Mouse (Mus musculus): ENCODE measurements around the gene Tmem163. TPM values are rescaled to one million over a fixed set of nuclear protein-coding genes. Genes with fewer than 3 reads are reported as not detected.

Tmem163 gene
- total and polyA plus RNA-seq, 2 experiments from 2014 or later = 16.6 to 17.3 TPM

DNA sequence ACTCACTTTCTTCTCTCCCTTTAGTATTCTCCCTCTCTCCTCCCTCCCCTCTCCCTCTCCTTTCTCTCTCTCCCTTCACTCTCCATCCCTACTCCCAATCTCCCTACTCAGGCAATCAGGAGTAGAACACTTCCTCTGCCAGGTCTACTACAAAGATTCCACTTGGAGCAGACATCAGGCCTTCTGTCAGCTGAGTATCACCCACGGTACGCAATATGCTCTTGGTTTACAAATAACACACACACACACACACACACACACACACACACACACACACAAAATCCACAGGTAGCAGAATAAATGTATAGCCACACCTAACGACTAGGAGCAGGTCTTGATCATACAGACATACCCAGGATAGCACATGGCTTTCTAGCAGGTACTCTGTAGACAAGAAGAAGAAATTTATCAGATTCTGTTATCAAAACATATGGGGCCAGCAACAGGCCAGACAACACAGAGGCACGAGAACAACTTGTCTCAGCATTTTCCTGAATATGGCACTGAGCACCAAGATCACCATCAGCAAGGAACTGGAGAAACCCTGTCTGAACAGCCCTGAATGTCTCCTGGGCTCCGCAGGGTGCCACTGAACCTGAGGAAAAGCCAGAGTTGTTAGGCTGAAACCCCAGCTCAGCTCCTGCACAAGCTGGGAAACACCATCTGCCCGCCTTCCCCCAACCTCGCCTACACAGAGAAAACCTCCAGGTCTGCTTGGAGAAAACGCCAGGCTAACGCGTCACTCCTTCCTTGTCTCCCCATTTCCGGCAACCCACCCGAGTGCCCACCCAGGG, 36.2 kb downstream of the Tmem163 start:
- TF ChIP-seq EP300 (IDR thresholded peaks at IDR 0.05; ENCODE audit: low read depth) (no peak), CTCF (IDR thresholded peaks at IDR 0.05; ENCODE audit: low read depth) (no peak)
- Histone ChIP-seq H3K9me3 (replicated peaks; ENCODE audit: control insufficient read depth, low read length) (no peaks in the 10 kb centered on the region), H3K4me3 (ENCODE audit: low read depth, low read length) (no peak overlapping the region), H3K27ac (ENCODE audit: low read depth) (no peak overlapping the region), H3K4me2 (ENCODE audit: low read depth, low read length) (no peak overlapping the region), H3K36me3 (replicated peaks; ENCODE audit: control insufficient read depth, insufficient read depth, low read length) (no peaks in the 10 kb centered on the region), H3K27me3 (ENCODE audit: control insufficient read depth, insufficient read depth, low read length) (no peaks in the 10 kb centered on the region), H3K4me1 (ENCODE audit: control insufficient read depth, insufficient read depth) (no peaks in the 10 kb centered on the region), H3K9ac (replicated peaks; ENCODE audit: low read depth, low read length) (no peak overlapping the region)
- ATAC-seq (ENCODE audit: insufficient read depth, low read depth) = no peak
- WGBS = 72% methylated on average over 12 of the region's 12 CpGs
- DNase-seq (ENCODE audit: low spot score) = no peak

DNA sequence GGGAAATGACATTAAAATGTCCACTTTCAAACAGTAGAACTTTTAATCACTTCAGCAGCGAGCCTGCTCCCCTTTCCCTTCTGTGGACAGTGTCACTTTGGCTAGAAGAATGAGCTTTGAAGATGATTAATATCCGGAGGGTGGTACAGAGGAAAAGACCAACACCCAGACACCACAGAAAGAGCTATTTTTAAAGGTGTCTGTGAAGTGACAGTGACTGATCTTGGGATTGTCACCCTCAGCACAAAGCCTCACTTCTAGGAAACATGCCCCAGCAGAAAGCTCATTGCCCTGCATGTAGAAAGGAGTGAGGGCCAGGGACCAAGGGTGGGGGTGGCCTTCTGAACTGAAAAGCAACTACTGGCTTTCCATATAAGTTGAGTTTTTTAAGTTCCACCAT, 41.4 kb downstream of the Tmem163 start:
- no peak overlapping the region for H3K27ac ChIP-seq (ENCODE audit: low read depth)
- H3K4me1 ChIP-seq (ENCODE audit: control insufficient read depth, insufficient read depth) = no peaks in the 10 kb centered on the region
- DNase-seq (ENCODE audit: low spot score) (no peak), ATAC-seq (ENCODE audit: insufficient read depth, low read depth) (no peak)
- no peak overlapping the region for H3K4me3 ChIP-seq (ENCODE audit: low read depth, low read length)
- H3K9me3 ChIP-seq (replicated peaks; ENCODE audit: control insufficient read depth, low read length) = no peaks in the 10 kb centered on the region
- H3K36me3 ChIP-seq (replicated peaks; ENCODE audit: control insufficient read depth, insufficient read depth, low read length) = no peaks in the 10 kb centered on the region
- no peaks in the 10 kb centered on the region for H3K27me3 ChIP-seq (ENCODE audit: control insufficient read depth, insufficient read depth, low read length)
- H3K9ac ChIP-seq (replicated peaks; ENCODE audit: low read depth, low read length) = no peak overlapping the region
- H3K4me2 ChIP-seq (ENCODE audit: low read depth, low read length) = no peak overlapping the region
- TF ChIP-seq CTCF (IDR thresholded peaks at IDR 0.05; ENCODE audit: low read depth) (no peak), EP300 (IDR thresholded peaks at IDR 0.05; ENCODE audit: low read depth) (no peak)
- WGBS = 13% methylated on average over 2 of the region's 2 CpGs

DNA sequence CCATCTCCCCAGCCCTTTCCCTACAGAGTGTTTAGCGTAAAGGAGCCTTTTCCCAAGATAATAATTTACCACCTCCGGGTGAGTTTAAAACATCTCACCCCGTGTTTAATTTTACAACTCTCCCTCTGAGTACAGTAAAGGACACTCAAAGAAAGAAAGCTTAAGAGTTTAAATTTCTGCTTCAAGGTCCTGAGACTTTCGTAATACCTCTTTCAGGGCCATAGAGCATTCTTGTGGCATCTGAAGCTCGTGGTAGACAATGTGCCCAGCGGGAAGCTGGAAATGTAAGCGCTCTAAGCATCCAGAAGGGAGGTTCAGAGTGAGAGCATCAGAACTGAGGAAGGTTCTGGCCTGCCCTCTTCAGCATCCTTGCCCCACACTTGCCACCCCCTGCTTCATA, 52.2 kb downstream of the Tmem163 start:
- ATAC-seq (ENCODE audit: insufficient read depth, low read depth) (no peak), DNase-seq (ENCODE audit: low spot score) (no peak)
- Histone ChIP-seq H3K27me3 (ENCODE audit: control insufficient read depth, insufficient read depth, low read length) (no peaks in the 10 kb centered on the region), H3K4me1 (ENCODE audit: control insufficient read depth, insufficient read depth) (no peaks in the 10 kb centered on the region), H3K9me3 (replicated peaks; ENCODE audit: control insufficient read depth, low read length) (no peaks in the 10 kb centered on the region), H3K4me2 (ENCODE audit: low read depth, low read length) (no peak overlapping the region), H3K4me3 (ENCODE audit: low read depth, low read length) (no peak overlapping the region), H3K9ac (replicated peaks; ENCODE audit: low read depth, low read length) (no peak overlapping the region), H3K36me3 (replicated peaks; ENCODE audit: control insufficient read depth, insufficient read depth, low read length) (no peaks in the 10 kb centered on the region), H3K27ac (ENCODE audit: low read depth) (no peak overlapping the region)
- TF ChIP-seq CTCF (IDR thresholded peaks at IDR 0.05; ENCODE audit: low read depth) = no peak
- TF ChIP-seq EP300 (IDR thresholded peaks at IDR 0.05; ENCODE audit: low read depth) = no peak
- WGBS = 80% methylated on average over 7 of the region's 7 CpGs

DNA sequence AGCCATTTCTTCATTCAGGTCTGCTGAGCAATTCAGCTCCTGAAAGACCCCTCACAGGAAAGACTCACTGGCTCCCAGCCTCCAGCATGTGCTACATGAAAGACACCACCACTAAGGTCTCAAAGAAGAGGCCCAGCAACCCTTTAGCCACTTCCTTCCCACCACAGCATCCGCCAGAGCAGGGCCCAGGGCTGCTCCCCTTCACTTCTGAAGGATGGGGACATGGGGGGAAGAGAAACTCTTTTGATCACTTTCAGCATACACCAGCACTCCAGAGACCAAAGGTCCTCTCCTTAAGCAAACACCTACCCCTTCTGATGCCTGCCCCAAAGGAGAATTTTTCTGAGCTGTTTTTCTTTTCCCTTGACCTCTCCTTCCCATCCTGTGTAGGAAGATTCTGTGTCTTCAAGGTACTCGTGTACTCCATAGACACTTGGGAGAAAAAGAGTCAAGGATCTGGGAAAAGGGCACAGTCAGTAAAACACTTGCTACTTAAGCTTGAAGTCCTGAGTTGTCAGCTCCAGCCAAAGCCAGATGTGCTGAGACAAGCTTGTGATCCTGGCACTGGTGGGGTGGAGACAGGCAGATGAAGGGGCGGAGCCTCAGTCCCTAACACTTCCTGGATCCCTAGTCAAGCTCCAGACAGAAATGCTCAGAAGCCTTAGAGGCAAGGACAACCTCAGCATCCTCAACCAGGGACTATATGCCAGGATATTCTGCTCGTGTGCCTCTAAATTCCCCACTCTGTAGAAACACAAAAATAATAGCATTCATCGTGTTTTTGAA, 53.6 kb downstream of the Tmem163 start:
- no peak for TF ChIP-seq CTCF (IDR thresholded peaks at IDR 0.05; ENCODE audit: low read depth)
- Histone ChIP-seq H3K4me2 (ENCODE audit: low read depth, low read length) (no peak overlapping the region), H3K4me3 (ENCODE audit: low read depth, low read length) (no peak overlapping the region), H3K27me3 (ENCODE audit: control insufficient read depth, insufficient read depth, low read length) (no peaks in the 10 kb centered on the region), H3K4me1 (ENCODE audit: control insufficient read depth, insufficient read depth) (no peaks in the 10 kb centered on the region), H3K9me3 (replicated peaks; ENCODE audit: control insufficient read depth, low read length) (no peaks in the 10 kb centered on the region), H3K27ac (ENCODE audit: low read depth) (no peak overlapping the region), H3K36me3 (replicated peaks; ENCODE audit: control insufficient read depth, insufficient read depth, low read length) (no peaks in the 10 kb centered on the region), H3K9ac (replicated peaks; ENCODE audit: low read depth, low read length) (no peak overlapping the region)
- no peak for ATAC-seq (ENCODE audit: insufficient read depth, low read depth)
- no peak for DNase-seq (ENCODE audit: low spot score)
- whole genome bisulfite sequencing = 50% methylated on average over 5 of the region's 5 CpGs

DNA sequence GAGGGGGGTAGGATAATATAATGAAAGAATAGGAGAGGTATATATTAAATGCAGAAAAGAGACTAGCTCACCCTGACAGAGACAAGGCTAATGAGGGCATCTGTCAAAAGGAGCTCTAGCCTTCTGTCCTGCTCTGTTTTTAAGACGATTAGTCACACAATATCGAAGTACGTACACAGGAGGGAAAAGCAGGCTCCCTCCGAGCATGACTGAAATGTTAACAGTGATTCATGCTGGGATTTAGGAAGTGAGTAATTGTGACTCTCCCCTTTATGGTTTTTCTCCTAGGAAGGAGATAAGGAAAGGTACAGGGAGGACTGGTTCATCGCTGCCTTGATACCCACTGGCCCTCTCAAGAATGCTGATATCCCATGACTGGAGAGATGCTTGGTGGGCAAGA, 57.0 kb downstream of the Tmem163 start:
- 64% methylated on average over 5 of the region's 5 CpGs for WGBS
- Histone ChIP-seq H3K9ac (replicated peaks; ENCODE audit: low read depth, low read length) (no peak overlapping the region), H3K27me3 (ENCODE audit: control insufficient read depth, insufficient read depth, low read length) (no peaks in the 10 kb centered on the region), H3K36me3 (replicated peaks; ENCODE audit: control insufficient read depth, insufficient read depth, low read length) (no peaks in the 10 kb centered on the region), H3K4me3 (ENCODE audit: low read depth, low read length) (no peak overlapping the region), H3K27ac (ENCODE audit: low read depth) (no peak overlapping the region), H3K4me2 (ENCODE audit: low read depth, low read length) (no peak overlapping the region), H3K4me1 (ENCODE audit: control insufficient read depth, insufficient read depth) (no peaks in the 10 kb centered on the region), H3K9me3 (replicated peaks; ENCODE audit: control insufficient read depth, low read length) (no peaks in the 10 kb centered on the region)
- ATAC-seq (ENCODE audit: insufficient read depth, low read depth) = no peak
- TF ChIP-seq EP300 (IDR thresholded peaks at IDR 0.05; ENCODE audit: low read depth) = no peak
- no peak for TF ChIP-seq CTCF (IDR thresholded peaks at IDR 0.05; ENCODE audit: low read depth)
- DNase-seq (ENCODE audit: low spot score) = no peak
